Mouse (Mus musculus): ENCODE measurements around the gene Pagr1b. TPM values are rescaled to one million over a fixed set of nuclear protein-coding genes. Genes with fewer than 3 reads are reported as not detected.

The Pagr1b gene
- polyA plus RNA-seq, 1 experiment from 2014 or later, result 0.37 TPM

DNA sequence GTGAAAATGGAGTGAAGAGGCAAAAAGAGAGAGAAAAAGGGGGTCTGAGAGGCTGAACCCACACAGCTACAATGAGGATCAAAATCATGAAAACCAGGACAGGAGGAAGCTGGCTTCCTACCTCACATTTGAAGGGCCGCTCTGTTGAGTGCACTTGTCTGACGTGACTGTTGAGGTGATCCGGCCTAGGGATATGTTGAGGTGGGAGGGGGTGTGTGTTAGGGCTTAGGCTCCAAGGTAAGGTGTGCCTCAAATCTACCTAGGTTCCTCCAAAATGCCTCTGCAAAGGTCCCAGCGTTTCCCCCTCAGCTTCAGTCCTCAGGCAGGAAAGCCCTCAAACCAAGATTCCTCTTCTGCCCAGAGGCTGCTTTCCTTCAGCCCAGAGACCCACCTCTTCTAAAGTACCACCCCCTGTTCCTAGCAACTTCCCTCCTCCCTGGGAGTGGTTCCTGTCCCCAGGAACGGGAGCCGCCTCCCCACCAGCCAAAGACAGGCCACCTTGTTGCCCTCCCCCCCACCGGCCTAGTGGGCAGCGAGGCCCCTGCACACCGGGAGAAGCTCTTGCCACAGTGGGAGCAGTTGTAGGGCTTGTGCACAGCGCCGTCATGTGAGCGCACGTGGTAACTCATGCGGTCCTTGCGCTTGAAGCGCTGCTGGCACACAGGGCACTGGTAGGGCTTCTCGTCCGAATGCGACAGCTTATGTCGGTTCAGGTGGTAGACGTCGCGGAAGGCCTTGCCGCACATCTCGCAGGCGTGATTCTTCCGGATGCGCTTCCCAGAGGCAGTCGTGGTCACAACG, 8.7 kb upstream of the Pagr1b start:
- Histone ChIP-seq H3K4me3 (peak overlapping the region; percentile 92), H3K27me3 (no peaks in the 10 kb centered on the region), H3K36me3 (peaks cover 40% of the 10 kb centered on the region), H3K4me1 (peaks cover 56% of the 10 kb centered on the region), H3K27ac (peak overlapping the region; percentile 98), H3K9me3 (no peaks in the 10 kb centered on the region), H3K4me2 (replicated peaks) (peak overlapping the region; percentile 97), H3K9ac (peak overlapping the region; percentile 99)
- 1% methylated on average over 30 of the region's 30 CpGs for WGBS
- ATAC-seq (ENCODE audit: insufficient number of reproducible peaks, insufficient read depth, low FRiP score, low TSS enrichment), result peak; percentile 22; the same call in 1 of the 2 replicates

DNA sequence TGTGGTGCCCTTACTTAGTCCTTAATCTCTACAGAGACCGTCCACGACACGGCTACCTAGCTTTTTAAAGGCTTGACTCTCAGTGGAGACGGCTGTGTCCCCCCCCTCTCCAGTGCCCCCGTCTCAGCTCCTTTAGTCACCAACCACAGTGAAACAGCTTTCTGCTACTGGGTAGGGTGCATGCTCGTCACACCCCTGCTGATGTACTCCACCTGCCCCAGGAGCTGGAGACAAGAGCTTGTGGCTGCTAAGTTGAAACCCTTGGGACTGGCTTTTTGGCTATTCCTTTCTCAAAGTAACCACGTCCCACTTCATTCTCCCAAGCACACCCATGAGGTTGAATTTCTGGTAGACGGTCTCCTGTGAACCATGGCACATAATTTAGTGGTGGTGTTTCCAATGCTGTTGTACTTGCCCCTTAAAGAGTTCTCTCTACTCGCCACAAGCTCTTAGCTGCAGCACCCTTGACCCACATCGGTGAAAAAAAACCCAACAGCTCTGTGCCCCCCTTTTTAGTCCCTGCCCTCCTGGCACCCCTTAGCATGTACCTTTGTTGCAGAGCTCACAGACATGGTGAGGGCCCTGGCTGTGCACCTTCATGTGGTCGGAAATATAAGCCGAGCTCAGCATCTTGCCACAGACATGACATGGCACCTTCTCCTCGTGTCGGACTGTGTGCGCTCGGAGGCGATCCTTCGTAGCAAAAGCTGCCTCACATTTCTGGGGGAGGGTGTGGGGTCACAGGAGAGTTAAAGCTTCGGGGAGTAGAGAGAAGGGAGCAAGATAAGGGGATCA, 7.8 kb upstream of the Pagr1b start:
- Histone ChIP-seq H3K4me2 (replicated peaks) (peak overlapping the region; percentile 97), H3K9ac (peak overlapping the region; percentile 99), H3K4me1 (peaks cover 65% of the 10 kb centered on the region), H3K9me3 (no peaks in the 10 kb centered on the region), H3K27me3 (no peaks in the 10 kb centered on the region), H3K4me3 (peak overlapping the region; percentile 92), H3K36me3 (peaks cover 32% of the 10 kb centered on the region), H3K27ac (peak overlapping the region; percentile 98)
- no peak for ATAC-seq (ENCODE audit: insufficient number of reproducible peaks, insufficient read depth, low FRiP score, low TSS enrichment)
- 28% methylated on average over 19 of the region's 19 CpGs for WGBS

DNA sequence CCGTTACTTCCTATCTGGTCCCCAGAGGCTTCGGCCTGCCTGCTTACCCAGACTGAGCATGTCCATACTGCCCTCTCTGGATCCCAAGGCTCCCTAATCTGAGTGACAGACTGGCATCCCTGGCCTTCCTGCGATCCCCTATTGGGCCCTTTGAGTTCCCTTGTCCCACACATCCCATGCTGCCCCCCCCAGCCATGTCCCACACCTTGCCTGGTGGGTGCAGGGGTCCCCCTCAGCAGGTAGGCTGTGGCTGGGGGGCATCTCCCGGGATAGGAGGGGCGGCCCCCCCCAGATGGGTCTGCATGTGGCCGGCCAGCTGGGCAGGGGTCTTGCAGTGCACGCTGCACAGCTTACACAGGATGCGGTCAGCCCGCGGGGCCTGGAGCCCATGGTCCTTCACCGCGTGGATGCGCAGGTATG, 7.0 kb upstream of the Pagr1b start:
- H3K36me3 ChIP-seq, result peaks cover 30% of the 10 kb centered on the region

DNA sequence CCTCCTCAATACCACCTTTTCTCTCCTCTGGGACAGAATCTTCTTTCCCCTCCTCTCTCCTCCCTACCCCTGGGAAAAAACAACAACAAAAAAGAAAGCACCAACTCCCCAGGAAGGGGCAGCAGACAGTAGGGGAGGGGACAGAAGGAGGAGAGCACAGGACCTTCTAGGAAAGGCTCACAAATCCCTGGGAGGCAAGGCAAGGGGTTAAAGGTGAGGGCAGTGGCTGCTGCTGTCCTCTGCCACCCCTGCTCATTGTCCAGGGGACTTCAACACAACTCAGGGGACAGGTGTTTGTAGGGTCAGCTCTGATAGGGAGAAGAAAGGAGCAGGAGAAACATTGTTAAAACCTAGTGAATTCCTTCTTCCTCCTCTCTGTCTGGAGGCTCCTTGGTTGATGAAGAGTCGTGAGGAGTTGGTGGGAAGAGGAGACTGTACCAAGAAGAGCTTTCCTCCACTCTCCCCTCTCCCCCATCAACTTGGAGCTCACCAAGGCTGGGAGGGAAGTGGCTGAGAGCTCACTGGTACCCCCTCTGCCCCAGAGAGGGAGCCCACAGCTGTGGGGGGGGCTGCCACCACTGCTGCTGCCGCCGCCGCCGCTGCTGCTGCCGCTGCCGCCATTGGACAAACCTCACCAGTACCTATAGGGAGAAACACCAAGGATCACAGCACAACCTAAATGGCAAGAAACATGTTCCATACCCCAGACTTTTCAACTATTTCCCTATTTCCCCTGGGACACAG, 6.4 kb upstream of the Pagr1b start:
- Histone ChIP-seq H3K27ac (peak overlapping the region; percentile 72; the same call in 1 of the 2 replicates), H3K4me1 (peaks cover 72% of the 10 kb centered on the region), H3K4me3 (peak overlapping the region; percentile 92), H3K9me3 (no peaks in the 10 kb centered on the region), H3K4me2 (replicated peaks) (peak overlapping the region; percentile 97), H3K36me3 (peaks cover 30% of the 10 kb centered on the region), H3K27me3 (no peaks in the 10 kb centered on the region), H3K9ac (peak overlapping the region; percentile 99; the same call in 1 of the 2 replicates)
- ATAC-seq (ENCODE audit: insufficient number of reproducible peaks, insufficient read depth, low FRiP score, low TSS enrichment), result no peak
- WGBS, result 84% methylated on average over 7 of the region's 7 CpGs

More for the DNA sequence above, 7.0 kb upstream of the Pagr1b start:
- no peaks in the 10 kb centered on the region for H3K27me3 ChIP-seq
- H3K9ac ChIP-seq, result peak overlapping the region; percentile 99
- peak overlapping the region; percentile 97 for H3K4me2 ChIP-seq (replicated peaks)
- H3K27ac ChIP-seq, result peak overlapping the region; percentile 72
- no peak for ATAC-seq (ENCODE audit: insufficient number of reproducible peaks, insufficient read depth, low FRiP score, low TSS enrichment)
- H3K4me3 ChIP-seq, result peak overlapping the region; percentile 92
- peaks cover 72% of the 10 kb centered on the region for H3K4me1 ChIP-seq
- H3K9me3 ChIP-seq, result no peaks in the 10 kb centered on the region
- WGBS, result 78% methylated on average over 13 of the region's 13 CpGs

DNA sequence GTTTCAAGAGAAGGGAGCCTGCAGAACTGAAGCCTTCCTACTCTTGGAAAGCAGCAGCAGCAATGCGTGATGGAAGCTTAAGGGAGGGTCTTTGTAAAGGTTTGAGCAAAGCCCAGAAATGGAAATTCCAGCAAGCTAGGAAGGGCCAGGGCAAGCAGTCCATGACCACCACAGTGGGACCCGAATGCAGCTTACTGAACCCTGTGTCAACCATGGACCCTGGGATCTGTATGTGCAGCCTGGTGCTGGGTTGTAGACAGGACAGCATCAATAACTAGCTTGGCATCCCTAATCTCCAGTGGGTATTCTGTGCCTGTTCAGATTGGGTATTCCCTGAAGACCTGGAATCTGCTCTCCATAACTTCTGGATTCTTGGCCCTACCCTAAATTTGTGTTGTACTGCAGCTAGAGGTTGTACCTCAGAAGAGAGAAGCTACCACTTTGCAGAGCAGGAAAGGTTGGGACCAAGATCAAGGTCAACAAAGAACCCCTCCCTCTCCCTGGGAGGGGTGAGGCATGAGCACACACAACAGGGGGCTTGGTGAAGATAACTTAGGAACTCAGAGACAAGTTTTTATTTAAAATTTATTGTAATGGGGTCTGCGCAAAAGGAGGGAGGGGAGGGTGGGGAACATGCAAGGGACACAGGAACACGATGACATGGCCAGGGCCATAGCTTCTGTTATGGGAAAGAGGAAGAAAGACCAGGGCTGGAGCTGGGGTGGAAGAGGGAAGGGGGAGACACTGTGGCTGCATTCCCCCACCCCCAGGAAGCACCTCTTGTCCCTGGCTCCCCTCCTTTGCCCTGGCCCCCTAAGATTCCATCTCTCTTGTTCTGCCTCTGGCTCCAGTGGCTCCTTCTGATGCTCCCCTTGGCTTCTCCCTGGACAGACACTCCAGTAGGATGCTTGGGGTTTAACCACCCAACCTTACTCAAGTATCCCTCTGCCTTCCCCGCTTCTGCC, 5.6 kb upstream of the Pagr1b start:
- ATAC-seq (ENCODE audit: insufficient number of reproducible peaks, insufficient read depth, low FRiP score, low TSS enrichment), result no peak
- H3K4me3 ChIP-seq, result peak overlapping the region; percentile 50
- H3K9ac ChIP-seq, result peak overlapping the region; percentile 69
- no peaks in the 10 kb centered on the region for H3K27me3 ChIP-seq
- peaks cover 73% of the 10 kb centered on the region for H3K4me1 ChIP-seq
- peak overlapping the region; percentile 90 for H3K27ac ChIP-seq
- peak overlapping the region; percentile 97 for H3K4me2 ChIP-seq (replicated peaks)
- no peaks in the 10 kb centered on the region for H3K9me3 ChIP-seq
- H3K36me3 ChIP-seq, result peaks cover 30% of the 10 kb centered on the region
- WGBS, result 35% methylated on average over 5 of the region's 5 CpGs

DNA sequence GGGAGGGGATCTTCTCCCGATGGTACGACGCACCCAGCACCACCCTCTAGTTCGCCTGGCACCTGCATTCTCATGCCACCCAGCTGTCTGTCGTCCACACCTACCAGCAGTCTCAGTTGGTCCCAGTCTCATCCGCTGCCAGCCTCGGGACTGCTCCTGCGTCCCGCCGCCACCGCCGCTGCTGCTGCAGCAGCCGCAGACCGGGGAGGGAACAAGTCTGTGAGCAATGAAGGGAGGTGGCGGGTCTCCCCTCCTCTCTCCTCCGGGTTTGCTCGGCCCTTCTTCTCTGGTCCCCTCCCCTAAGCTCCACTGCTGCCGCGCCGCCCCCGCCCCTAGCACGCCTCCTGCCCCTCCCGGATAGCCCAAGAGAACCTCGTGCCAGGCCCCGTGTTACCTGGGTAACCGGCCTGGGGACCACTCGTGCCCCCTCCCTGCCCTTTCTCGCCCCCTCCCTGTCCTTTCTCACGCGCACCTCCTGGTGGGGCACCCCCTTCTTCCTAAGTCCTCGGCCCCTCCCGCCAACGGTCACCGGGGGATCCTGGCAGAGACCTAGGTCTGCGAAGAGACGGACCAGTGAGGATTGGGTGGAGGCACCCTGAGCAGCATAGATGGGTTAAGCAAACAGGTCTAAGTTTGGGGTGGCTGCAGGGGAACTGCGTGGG, 4.7 kb upstream of the Pagr1b start, which contains the start of the genes Gm42742 and Prrt2:
TSS of gene Gm42742 (minus strand) at position 197 of the 662 bp plus-strand sequence.
TSS of gene Prrt2 (minus strand) at position 311 of the 662 bp plus-strand sequence.
- peaks cover 30% of the 10 kb centered on the region for H3K36me3 ChIP-seq
- H3K4me2 ChIP-seq (replicated peaks), result peak within 1 kb of the TSS; percentile 97
- 0 out of 2 replicates have a peak, but pooled peaks have one; percentile 29 for ATAC-seq (ENCODE audit: insufficient number of reproducible peaks, insufficient read depth, low FRiP score, low TSS enrichment)
- H3K4me3 ChIP-seq, result peak within 1 kb of the TSS; percentile 50
- H3K27me3 ChIP-seq, result no peaks in the 10 kb centered on the region
- 1% methylated on average over 37 of the region's 37 CpGs for WGBS
- H3K27ac ChIP-seq, result peak within 1 kb of the TSS; percentile 90
- peak within 1 kb of the TSS; percentile 69 for H3K9ac ChIP-seq
- peaks cover 75% of the 10 kb centered on the region for H3K4me1 ChIP-seq
- H3K9me3 ChIP-seq, result no peaks in the 10 kb centered on the region

DNA sequence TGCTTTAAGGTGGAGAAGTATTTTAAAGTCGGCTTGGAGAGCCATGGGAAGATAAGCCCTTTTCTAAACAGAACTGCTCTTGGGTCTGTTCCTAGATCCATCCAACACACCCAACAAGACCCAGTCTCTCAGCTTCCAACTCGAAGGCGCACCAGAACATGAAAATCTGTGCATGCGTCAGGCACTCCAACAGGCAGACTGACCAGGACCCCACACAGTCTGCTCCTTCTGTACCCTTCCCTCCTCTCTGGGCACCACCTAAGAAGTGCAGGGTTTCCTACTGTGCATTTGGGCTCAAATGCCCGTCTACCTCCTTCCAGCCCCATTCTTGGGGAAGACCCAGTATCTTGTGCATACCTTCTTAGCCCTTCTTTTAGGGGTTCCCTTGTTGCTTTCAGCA, 4.2 kb upstream of the Pagr1b start:
- H3K27ac ChIP-seq, result peak overlapping the region; percentile 90
- peaks cover 35% of the 10 kb centered on the region for H3K36me3 ChIP-seq
- H3K4me1 ChIP-seq, result peaks cover 80% of the 10 kb centered on the region
- no peaks in the 10 kb centered on the region for H3K9me3 ChIP-seq
- H3K4me2 ChIP-seq (replicated peaks), result peak overlapping the region; percentile 97
- H3K27me3 ChIP-seq, result no peaks in the 10 kb centered on the region
- peak overlapping the region; percentile 50 for H3K4me3 ChIP-seq
- 39% methylated on average over 5 of the region's 5 CpGs for WGBS
- ATAC-seq (ENCODE audit: insufficient number of reproducible peaks, insufficient read depth, low FRiP score, low TSS enrichment), result no peak
- peak overlapping the region; percentile 69 for H3K9ac ChIP-seq

DNA sequence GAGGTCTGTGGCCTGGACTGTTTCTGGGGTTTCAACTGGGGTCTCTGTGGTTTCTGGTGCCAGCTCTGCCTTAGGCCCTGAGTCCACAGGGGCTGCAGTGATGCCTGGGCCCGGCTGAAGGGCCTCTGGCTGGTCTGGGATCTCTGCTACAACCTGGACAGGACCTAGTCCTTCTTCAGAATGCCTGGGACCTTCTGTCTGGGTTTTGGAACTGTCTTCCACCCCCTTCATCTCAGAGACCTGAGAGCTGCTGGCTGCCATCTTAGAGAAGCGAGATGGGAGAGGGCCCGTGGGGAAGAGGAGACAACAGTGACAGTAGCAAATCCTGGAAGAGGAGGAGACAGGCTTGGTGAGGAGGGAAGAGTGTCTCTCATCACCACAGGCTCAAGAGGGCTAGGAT, 3.7 kb upstream of the Pagr1b start:
- Histone ChIP-seq H3K4me1 (peaks cover 85% of the 10 kb centered on the region), H3K9ac (peak overlapping the region; percentile 69), H3K4me3 (peak overlapping the region; percentile 50), H3K36me3 (peaks cover 40% of the 10 kb centered on the region), H3K27ac (peak overlapping the region; percentile 90), H3K4me2 (replicated peaks) (peak overlapping the region; percentile 97), H3K9me3 (no peaks in the 10 kb centered on the region), H3K27me3 (no peaks in the 10 kb centered on the region)
- ATAC-seq (ENCODE audit: insufficient number of reproducible peaks, insufficient read depth, low FRiP score, low TSS enrichment), result no peak
- WGBS, result 44% methylated on average over 3 of the region's 3 CpGs

DNA sequence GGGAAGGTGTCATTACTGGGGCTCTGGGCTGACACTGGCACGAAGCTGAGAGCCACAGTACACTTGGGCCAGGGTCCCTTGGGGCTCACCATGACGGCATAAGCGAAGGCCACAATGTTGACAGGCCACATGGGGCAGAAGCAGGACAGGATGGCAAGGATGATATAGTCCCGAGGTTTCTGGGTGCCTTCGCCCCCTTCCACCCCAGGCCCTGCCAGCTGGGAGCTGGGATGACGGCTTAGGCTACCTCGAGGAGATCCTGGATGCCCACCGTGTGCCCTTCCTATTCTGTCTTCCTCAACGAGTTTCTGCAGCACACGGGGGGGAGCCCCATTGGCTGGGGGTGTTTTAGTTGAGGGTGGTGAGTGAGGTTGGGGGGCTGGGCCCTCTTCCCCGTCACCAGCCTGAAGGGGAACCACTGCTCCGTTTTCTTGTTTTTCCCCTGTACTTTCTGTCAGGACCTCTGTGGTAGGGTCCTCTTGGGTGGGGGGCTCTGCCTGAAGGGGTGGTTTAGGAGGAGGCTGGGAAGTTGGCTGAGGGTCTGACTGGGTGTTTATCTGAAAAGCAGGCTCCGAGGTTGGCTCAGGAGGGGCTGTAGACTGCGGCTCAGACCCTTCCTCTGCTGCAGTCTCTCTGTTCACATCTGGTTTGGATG, 3.1 kb upstream of the Pagr1b start:
- H3K36me3 ChIP-seq, result peaks cover 42% of the 10 kb centered on the region
- ATAC-seq (ENCODE audit: insufficient number of reproducible peaks, insufficient read depth, low FRiP score, low TSS enrichment), result no peak
- H3K4me3 ChIP-seq, result peak overlapping the region; percentile 50
- H3K27me3 ChIP-seq, result no peaks in the 10 kb centered on the region
- H3K27ac ChIP-seq, result peak overlapping the region; percentile 90
- H3K9ac ChIP-seq, result peak overlapping the region; percentile 69
- H3K9me3 ChIP-seq, result no peaks in the 10 kb centered on the region
- WGBS, result 70% methylated on average over 14 of the region's 14 CpGs
- H3K4me2 ChIP-seq (replicated peaks), result peak overlapping the region; percentile 97
- peaks cover 86% of the 10 kb centered on the region for H3K4me1 ChIP-seq
